Mouse (Mus musculus): ENCODE results near the gene Nsd2. TPM values are rescaled to one million over a fixed set of nuclear protein-coding genes. Genes with fewer than 3 reads are reported as not detected.
A peak's percentile ranks its signal among the peaks of the same experiment; 100 is the strongest.

The Nsd2 gene
- total and polyA plus RNA-seq, 2 experiments from 2014 or later = 72.1 to 108 TPM

DNA sequence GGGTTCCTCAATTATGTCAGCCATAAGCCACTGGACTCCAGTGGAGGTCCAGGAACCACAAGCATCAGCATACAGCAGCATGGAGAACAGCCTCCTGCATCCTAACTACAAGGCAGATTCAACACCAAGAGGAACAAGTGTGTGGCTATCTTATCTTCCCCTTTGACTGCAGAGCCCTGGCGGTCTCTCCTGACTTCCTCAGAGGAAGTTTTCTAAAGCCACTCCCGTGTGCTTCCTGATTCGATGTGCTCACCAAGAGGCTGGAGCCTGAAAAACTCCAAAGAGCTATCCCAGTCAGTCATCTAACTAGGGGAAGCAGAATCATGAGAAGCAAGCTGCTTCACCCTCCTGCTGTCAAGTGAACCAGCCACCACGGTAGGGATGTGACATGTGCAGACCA, 100.4 kb downstream of the Nsd2 start:
- no peak overlapping the region for H3K9ac ChIP-seq (replicated peaks; ENCODE audit: low read length, poor library complexity, severe bottlenecking)
- no peaks in the 10 kb centered on the region for H3K9me3 ChIP-seq (ENCODE audit: low read length)
- no peak overlapping the region for H3K27ac ChIP-seq (ENCODE audit: low read depth, low read length)
- no peak for TF ChIP-seq CTCF (IDR thresholded peaks at IDR 0.05)
- DNase-seq (ENCODE audit: low spot score) (no peak), ATAC-seq (ENCODE audit: low FRiP score) (no peak)
- no peaks in the 10 kb centered on the region for H3K27me3 ChIP-seq (ENCODE audit: insufficient read depth, low read length)
- 81% methylated on average over 4 of the region's 4 CpGs for WGBS
- H3K36me3 ChIP-seq (ENCODE audit: insufficient read depth, low read length) = peaks cover 41% of the 10 kb centered on the region
- H3K4me2 ChIP-seq (ENCODE audit: low read depth, low read length, poor library complexity, severe bottlenecking) = no peak overlapping the region
- no peak overlapping the region for H3K4me3 ChIP-seq (ENCODE audit: low read depth, low read length)
- no peaks in the 10 kb centered on the region for H3K4me1 ChIP-seq (ENCODE audit: insufficient read depth, low read length)

DNA sequence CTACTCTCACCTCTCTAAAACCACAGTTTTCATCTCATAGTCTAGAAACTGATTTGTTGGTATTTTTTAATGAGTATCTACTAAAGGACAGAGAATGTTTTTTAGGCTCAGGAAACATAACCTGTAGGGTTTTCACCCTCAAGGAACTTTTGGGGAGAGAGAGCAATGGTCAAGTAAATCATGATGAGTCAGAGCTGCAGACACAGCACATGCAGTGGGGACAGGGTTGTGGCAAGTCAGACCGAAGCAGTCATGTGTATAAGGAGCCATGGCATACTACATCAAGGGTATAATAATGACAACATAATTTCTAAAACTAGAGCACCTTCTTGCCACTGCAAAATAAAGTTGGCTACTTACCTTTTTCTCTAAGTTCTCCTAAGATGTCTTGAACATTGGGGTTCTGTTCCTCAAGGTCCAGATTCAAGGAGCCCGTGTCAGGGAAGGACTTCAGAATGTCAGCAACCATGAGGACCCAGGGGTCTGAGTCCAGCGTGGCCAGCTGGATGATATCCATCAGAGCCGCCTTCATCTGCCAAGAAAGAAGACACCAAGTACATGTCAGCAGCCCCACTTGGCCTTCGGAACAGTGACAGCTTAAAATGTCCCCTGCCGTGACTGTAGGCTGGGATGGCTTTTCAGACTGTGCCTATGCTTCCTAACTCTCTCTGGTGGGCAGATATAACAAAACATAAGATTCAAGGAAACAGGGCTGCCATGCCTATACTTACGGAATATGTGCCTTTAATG, 101.1 kb downstream of the Nsd2 start:
- no peaks in the 10 kb centered on the region for H3K9me3 ChIP-seq (ENCODE audit: low read length)
- no peak for TF ChIP-seq CTCF (IDR thresholded peaks at IDR 0.05)
- H3K9ac ChIP-seq (replicated peaks; ENCODE audit: low read length, poor library complexity, severe bottlenecking) = no peak overlapping the region
- no peak overlapping the region for H3K27ac ChIP-seq (ENCODE audit: low read depth, low read length)
- ATAC-seq (ENCODE audit: low FRiP score) (no peak), DNase-seq (ENCODE audit: low spot score) (no peak)
- WGBS = 90% methylated on average over 7 of the region's 7 CpGs
- H3K4me2 ChIP-seq (ENCODE audit: low read depth, low read length, poor library complexity, severe bottlenecking) = no peak overlapping the region
- H3K4me3 ChIP-seq (ENCODE audit: low read depth, low read length) = no peak overlapping the region
- H3K36me3 ChIP-seq (ENCODE audit: insufficient read depth, low read length) = peaks cover 35% of the 10 kb centered on the region
- H3K27me3 ChIP-seq (ENCODE audit: insufficient read depth, low read length) = no peaks in the 10 kb centered on the region
- no peaks in the 10 kb centered on the region for H3K4me1 ChIP-seq (ENCODE audit: insufficient read depth, low read length)

DNA sequence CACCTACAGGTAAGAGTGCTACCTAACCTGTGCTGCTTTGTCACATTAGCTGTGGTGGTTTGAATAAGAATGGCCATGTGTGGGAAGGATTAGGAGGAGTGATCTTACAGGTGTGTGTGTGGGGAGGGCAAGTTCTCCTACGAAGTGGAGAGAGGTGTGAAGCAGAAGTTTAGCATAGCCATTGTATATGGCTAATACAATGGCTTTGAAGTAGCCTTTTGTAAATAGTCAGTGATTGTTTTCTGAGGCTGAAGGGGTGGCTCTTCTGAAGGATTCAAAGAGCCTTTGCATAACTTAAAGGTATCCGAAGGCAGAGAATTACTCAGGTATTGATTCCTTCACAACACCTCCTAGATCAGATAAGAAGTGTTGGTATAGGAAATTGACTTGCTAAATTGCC, 102.0 kb downstream of the Nsd2 start:
- peaks cover 35% of the 10 kb centered on the region for H3K36me3 ChIP-seq (ENCODE audit: insufficient read depth, low read length)
- ATAC-seq (ENCODE audit: low FRiP score) (no peak), DNase-seq (ENCODE audit: low spot score) (no peak)
- H3K9ac ChIP-seq (replicated peaks; ENCODE audit: low read length, poor library complexity, severe bottlenecking) = no peak overlapping the region
- 49% methylated on average over 2 of the region's 2 CpGs for WGBS
- no peak overlapping the region for H3K4me2 ChIP-seq (ENCODE audit: low read depth, low read length, poor library complexity, severe bottlenecking)
- no peaks in the 10 kb centered on the region for H3K4me1 ChIP-seq (ENCODE audit: insufficient read depth, low read length)
- H3K27me3 ChIP-seq (ENCODE audit: insufficient read depth, low read length) = no peaks in the 10 kb centered on the region
- no peak for TF ChIP-seq CTCF (IDR thresholded peaks at IDR 0.05)
- no peak overlapping the region for H3K27ac ChIP-seq (ENCODE audit: low read depth, low read length)
- no peak overlapping the region for H3K4me3 ChIP-seq (ENCODE audit: low read depth, low read length)
- H3K9me3 ChIP-seq (ENCODE audit: low read length) = no peaks in the 10 kb centered on the region

DNA sequence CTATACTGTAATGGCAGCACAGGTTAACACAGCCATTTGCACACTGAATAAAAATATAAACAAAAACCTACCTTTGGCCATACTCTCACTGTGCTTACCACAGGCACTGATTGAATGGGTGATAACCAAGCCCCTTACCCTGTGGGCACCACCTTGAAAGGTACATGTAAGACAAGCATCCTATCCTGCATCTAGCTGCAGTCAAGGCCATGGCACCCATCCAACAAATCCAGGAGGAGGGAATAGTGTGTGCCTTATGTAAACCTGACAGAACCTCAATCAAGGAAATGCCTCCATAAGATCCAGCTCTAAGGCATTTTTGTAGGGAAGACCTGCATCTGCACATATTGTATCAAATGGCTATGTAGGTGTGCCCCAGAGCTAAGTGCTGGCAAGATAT, 105.6 kb downstream of the Nsd2 start:
- no peak overlapping the region for H3K9ac ChIP-seq (replicated peaks; ENCODE audit: low read length, poor library complexity, severe bottlenecking)
- no peak overlapping the region for H3K4me3 ChIP-seq (ENCODE audit: low read depth, low read length)
- no peak overlapping the region for H3K4me2 ChIP-seq (ENCODE audit: low read depth, low read length, poor library complexity, severe bottlenecking)
- ATAC-seq (ENCODE audit: low FRiP score) (no peak), DNase-seq (ENCODE audit: low spot score) (no peak)
- H3K36me3 ChIP-seq (ENCODE audit: insufficient read depth, low read length) = peaks cover 16% of the 10 kb centered on the region; the same call in 1 of the 2 replicates
- H3K9me3 ChIP-seq (ENCODE audit: low read length) = no peaks in the 10 kb centered on the region
- no peaks in the 10 kb centered on the region for H3K4me1 ChIP-seq (ENCODE audit: insufficient read depth, low read length)
- H3K27ac ChIP-seq (ENCODE audit: low read depth, low read length) = no peak overlapping the region
- TF ChIP-seq CTCF (IDR thresholded peaks at IDR 0.05) = no peak
- H3K27me3 ChIP-seq (ENCODE audit: insufficient read depth, low read length) = no peaks in the 10 kb centered on the region

DNA sequence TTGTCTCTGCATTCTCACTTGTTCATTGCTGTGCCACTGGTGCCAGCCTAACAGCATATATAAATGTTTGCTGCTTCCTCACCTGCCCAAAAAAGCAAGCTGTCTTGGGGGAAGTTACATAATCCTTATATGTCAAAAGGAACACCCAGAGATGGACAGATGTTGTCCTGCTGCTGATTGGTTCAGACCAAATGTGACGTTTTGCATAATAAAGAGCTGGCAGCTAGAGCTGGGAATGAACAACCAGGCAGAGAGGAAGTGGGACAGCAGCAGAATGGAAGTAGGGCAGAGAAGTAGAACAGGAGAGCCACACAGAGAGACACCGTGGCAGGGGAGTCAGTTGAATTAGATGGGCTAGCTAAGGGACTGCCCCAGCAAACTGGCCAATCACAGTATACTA, 111.9 kb downstream of the Nsd2 start:
- H3K4me3 ChIP-seq (ENCODE audit: low read depth, low read length) = no peak overlapping the region
- 84% methylated on average over 2 of the region's 2 CpGs for WGBS
- H3K9me3 ChIP-seq (ENCODE audit: low read length) = no peaks in the 10 kb centered on the region
- H3K27ac ChIP-seq (ENCODE audit: low read depth, low read length) = no peak overlapping the region
- no peak for TF ChIP-seq CTCF (IDR thresholded peaks at IDR 0.05)
- H3K4me2 ChIP-seq (ENCODE audit: low read depth, low read length, poor library complexity, severe bottlenecking) = no peak overlapping the region
- no peak for DNase-seq (ENCODE audit: low spot score)
- ATAC-seq (ENCODE audit: low FRiP score) = no peak
- 0 out of 2 replicates have a peak, but pooled peaks cover 7% of the 10 kb centered on the region for H3K36me3 ChIP-seq (ENCODE audit: insufficient read depth, low read length)
- no peaks in the 10 kb centered on the region for H3K27me3 ChIP-seq (ENCODE audit: insufficient read depth, low read length)
- H3K9ac ChIP-seq (replicated peaks; ENCODE audit: low read length, poor library complexity, severe bottlenecking) = no peak overlapping the region
- H3K4me1 ChIP-seq (ENCODE audit: insufficient read depth, low read length) = peaks cover 4% of the 10 kb centered on the region; the same call in 1 of the 2 replicates

DNA sequence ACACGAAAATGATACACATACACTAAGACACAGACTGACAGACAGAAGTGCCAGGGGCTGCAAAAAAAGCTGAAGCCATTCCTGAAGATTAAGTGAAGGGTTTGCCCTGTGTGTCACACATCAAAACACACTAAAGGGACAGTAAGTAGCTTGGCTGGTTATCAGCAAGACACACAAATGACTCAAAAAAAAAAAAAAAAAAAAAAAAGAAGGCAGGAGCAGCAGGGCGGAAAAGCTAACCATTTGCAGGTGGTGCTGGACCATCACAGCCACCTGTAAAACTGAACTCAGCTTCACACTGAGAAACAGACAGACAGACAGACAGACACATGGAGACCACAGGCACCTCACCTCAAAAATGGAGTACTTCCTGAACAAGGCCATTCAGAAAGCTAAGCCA, 113.6 kb downstream of the Nsd2 start:
- peaks cover 4% of the 10 kb centered on the region; the same call in 1 of the 2 replicates for H3K4me1 ChIP-seq (ENCODE audit: insufficient read depth, low read length)
- WGBS = 96% methylated on average over 2 of the region's 2 CpGs
- H3K27ac ChIP-seq (ENCODE audit: low read depth, low read length) = no peak overlapping the region
- H3K36me3 ChIP-seq (ENCODE audit: insufficient read depth, low read length) = 0 out of 2 replicates have a peak, but pooled peaks cover 7% of the 10 kb centered on the region
- H3K4me3 ChIP-seq (ENCODE audit: low read depth, low read length) = no peak overlapping the region
- no peak for TF ChIP-seq CTCF (IDR thresholded peaks at IDR 0.05)
- H3K9me3 ChIP-seq (ENCODE audit: low read length) = no peaks in the 10 kb centered on the region
- ATAC-seq (ENCODE audit: low FRiP score) (no peak), DNase-seq (ENCODE audit: low spot score) (no peak)
- no peaks in the 10 kb centered on the region for H3K27me3 ChIP-seq (ENCODE audit: insufficient read depth, low read length)
- no peak overlapping the region for H3K9ac ChIP-seq (replicated peaks; ENCODE audit: low read length, poor library complexity, severe bottlenecking)
- peak overlapping the region; percentile 54 for H3K4me2 ChIP-seq (ENCODE audit: low read depth, low read length, poor library complexity, severe bottlenecking)
